Mouse (Mus musculus) megakaryocyte, adult 5-6 weeks (primary cell): ENCODE data around the gene 9430015G10Rik. TPM values are rescaled to one million over a fixed set of nuclear protein-coding genes. Genes with fewer than 3 reads are reported as not detected.

Experiments used
- ATAC-seq: 2 replicates; pipeline ENCODE4 v1.8.0; 2016; ENCODE audit warnings: mild to moderate bottlenecking, inconsistent platforms; ENCODE audit not compliant: poor library complexity, severe bottlenecking
- total RNA-seq, 2 experiments: library from RNA; stranded (forward) in 1 of 2; stranded (reverse) in 1 of 2; fragments of 153-499, 151-499 nt in 1 of 2; fragments of 221-1000, 200-1000 nt in 1 of 2; gene quantifications; 2 replicates each; pipeline versions ENCODE4 v1.2.3 to v1.2.4; 2015 to 2017

Gene 9430015G10Rik
- total RNA-seq (2015) (11.7 and 15.7 TPM in 2 replicates), total RNA-seq (2017) (20.1 and 27.5 TPM in 2 replicates)

DNA sequence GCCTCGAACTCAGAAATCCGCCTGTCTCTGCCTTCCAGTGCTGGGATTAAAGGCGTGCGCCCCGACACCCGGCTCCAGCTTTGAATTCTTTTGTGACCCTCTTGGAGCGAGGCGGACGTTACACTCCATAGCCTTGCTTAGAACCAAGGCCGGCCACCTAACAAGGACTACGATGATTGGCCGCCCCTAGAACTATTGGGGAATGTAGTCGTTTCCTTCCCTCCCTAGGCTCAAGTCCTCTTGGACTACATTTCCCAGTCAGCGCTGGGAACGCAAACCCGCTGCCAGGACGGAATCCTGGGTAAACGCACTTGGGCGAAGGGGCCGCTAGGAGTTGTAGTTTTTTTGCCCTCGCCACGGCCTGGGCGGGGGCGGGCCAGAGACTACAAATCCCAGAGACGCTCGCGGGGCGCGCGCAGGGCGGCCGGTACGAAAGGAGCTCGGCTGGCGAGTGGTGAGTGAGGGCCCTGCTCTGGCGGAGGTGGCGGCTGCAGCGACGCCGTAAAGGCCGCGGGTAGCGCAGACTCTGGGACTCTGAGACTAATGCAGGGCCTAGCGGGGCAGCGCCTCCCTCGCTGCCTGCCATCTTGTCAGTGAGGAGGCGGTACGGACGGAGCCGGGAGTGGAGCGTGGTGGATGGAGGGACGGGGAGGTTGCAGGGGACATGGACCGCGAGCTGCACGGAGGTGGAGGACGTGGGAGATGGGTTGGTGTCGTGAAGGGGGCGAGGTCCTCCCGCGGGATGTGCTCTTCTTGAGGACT is at the start of gene 9430015G10Rik:
Gene 9430015G10Rik, plus strand, starts transcription at position 413 of the 762 bp plus-strand sequence.
- ATAC-seq: peak; percentile 95

GRCm38 (mm10) chr4:156063861-156064509 is 45.8 kb upstream of the 9430015G10Rik start:
- ATAC-seq: no peak

GRCm38 (mm10) chr4:156064510-156064897 is 45.3 kb upstream of the 9430015G10Rik start:
- ATAC-seq: no peak

DNA sequence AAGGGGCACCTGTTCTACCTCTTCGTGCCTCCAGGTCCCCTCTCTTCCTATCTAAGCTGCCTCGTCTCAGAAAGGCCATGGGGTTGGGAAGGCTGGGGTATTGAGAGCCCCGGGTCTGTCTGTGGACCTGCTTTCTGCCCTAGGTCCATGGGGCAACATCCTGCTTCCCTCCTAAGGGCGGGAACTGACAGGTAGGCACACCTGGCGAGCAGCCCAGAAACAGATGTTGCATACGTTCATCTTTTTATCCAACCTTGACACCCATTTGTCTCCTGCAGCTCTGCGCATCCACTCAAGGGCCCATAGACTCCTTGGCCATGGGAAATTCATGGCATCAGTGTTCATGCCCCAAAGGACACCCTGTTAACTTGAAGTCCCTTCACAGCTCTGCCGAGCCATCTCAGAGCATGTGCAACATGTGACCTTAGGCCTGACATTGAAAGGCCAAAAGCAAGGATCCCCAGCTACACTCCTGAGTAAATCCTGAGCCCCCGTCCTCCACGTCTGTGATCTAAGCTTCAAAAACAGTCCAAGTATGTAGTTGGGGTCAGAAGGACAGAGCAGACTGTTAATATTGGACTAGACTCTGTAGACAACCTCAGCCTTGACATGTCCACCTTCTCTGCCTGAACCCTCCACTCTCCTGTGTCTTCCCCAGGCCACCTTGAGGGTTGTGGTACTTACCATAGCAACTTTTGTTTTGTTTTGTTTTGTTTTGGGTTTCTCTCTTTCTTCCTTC is 44.5 kb upstream of the 9430015G10Rik start:
- no peak for ATAC-seq

DNA sequence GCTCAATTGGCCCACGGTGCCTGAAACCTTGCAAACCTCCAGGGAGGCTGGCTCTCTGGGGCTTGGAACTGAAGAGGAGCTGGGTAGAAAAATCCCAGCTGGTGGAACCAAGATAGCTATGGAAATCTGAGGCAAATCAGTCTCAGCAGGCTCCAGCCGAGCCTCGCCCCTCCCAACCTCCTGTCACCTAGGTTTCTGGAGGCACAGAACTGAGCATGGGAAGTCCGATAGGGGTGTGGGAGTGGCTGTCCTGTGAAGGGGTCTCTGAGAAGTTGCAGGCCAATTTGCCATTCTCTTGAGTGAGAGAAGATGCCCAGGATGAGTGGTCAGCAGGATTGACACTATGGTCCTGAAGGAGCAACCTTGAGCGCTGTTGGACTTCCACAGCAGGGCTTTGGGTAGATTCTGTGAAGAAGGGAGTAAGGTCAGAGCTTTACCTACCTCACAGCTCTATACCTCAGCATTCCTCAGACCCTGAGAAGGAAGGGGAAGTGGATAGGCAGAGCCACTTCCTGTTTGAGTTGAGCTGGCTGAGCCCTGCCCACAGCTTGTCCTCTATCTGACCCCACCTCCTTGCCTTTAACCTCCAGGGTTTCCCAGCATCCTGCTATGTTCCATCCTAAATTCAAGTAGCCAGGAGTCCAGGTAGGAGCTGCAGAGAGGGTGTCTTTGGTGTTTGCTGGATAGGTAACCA is 42.4 kb upstream of the 9430015G10Rik start:
- peak; percentile 98 for ATAC-seq

DNA sequence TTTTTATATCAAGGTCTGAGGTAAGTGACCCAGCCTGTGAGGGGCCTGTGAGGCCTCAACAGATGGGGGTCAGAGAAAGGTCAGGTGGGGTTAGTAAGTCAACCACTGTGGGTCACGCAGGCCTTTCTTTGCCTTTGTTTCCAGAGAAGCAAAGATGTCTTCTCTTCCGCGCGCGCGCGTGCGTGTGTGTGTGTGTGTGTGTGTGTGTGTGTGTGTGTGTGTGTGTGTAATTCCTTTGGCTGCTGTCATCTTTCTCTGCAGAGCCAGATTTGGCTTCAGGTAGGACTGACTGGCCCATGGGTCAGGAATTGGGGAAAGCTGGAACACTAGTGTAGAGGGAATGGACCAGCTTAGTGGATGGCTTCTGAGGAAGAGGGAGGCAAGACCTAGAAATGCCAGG is 40.1 kb upstream of the 9430015G10Rik start:
- ATAC-seq: no peak

GRCm38 (mm10) chr4:156070276-156070675 is 39.5 kb upstream of the 9430015G10Rik start:
- ATAC-seq: no peak

GRCm38 (mm10) chr4:156070716-156071115 is 39.1 kb upstream of the 9430015G10Rik start:
- ATAC-seq: no peak

DNA sequence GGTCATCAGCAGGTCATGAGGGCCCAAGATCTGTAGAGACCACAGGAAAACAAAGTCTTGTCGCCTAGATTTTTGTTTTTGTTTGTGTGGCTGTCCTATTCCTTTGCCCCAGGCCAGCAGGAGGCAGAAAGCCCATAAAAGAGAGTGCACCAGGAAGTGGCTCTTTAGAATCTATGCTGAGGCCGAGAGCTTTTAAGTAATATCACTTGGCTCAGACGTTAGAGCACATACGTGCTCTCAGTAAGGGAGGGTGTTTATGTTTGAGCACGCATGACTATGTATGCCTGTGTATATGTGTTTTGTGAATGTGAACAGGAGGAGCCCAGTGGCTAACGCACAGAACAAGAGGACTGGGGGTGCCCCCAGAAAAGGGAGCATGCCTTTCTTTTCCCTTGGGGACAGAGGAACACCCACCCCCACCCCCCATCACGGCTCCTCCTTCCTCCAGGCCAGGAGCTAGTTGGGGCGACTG is 32.8 kb upstream of the 9430015G10Rik start:
- peak; percentile 62 for ATAC-seq

GRCm38 (mm10) chr4:156077499-156078301 is 32.1 kb upstream of the 9430015G10Rik start:
- ATAC-seq: peak; percentile 77

DNA sequence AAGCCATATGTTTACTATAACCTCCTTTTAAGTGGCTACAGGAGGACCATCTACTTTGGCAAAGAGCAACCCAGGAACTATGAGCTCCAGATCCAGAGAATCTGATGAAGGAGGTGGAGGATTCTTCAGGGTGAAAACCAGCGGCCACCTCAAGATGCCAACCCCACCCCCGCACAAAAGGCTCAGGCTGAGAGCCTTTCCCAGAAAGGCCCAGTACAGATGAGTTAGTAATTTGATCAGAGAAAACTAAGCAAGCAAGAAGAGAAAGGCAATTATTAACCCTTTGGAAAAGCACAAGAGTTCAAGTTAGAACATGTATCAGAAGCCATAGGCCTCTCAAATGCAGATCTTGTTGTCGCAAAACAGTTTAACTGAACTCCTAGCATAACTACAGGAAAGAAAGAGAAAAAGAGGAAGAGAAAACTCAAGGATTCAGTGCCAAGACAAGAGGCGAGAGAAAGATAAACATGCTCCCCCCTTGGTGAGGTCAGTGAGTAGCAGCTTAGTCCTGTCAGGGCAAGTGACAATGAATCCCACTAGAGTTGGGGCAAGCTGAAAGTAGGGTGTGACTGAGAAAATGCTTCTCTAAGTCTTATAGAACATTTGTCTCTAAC is 27.1 kb upstream of the 9430015G10Rik start:
- ATAC-seq: 0 out of 2 replicates have a peak, but pooled peaks have one; percentile 20

GRCm38 (mm10) chr4:156083348-156083747 is 26.4 kb upstream of the 9430015G10Rik start:
- ATAC-seq: no peak

GRCm38 (mm10) chr4:156084096-156084879 is 25.5 kb upstream of the 9430015G10Rik start:
- no peak for ATAC-seq

GRCm38 (mm10) chr4:156085256-156085655 is 24.5 kb upstream of the 9430015G10Rik start:
- no peak for ATAC-seq

DNA sequence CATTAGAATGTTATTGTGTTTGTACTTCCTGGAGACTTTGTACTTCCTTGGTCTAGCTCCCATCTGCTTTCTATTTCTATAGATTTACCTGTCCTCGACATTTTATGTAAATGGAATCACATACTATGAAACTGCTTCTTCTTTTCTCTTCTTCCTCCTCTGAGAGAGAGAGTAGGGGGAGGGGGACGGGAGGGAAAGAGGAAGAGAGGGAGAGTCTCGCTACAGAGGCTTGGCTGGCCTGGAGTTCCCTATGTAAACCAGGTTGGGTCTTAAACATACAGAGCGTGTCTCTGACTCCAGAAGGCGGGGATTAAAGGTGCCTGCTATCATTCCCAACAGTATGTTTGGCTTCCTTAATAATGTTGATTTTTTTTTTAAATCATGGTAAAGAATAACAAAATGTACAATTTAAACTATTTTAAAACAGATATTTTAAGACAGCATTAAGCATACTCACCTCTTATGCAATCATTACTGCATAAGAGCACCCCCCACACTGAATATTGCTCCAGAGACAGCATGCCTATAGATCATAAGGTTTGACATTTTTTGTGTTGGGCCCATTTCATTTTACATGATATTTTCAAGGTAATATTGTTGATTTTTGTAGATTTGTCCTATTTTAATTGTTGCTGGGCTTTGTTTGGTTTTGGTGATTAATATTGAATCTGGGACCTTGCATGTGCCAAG is 22.2 kb upstream of the 9430015G10Rik start:
- peak; percentile 98 for ATAC-seq

GRCm38 (mm10) chr4:156091236-156091635 is 18.5 kb upstream of the 9430015G10Rik start:
- ATAC-seq: no peak

- ATAC-seq: no peak
Observed at GRCm38 (mm10) chr4:156092765-156093164, 17.0 kb upstream of the 9430015G10Rik start.

- no peak for ATAC-seq
Observed at GRCm38 (mm10) chr4:156093758-156094157, 16.0 kb upstream of the 9430015G10Rik start.
